Mouse (Mus musculus) hindbrain, embryonic 11.5 days (tissue): ENCODE measurements around the gene Aprt. TPM values are rescaled to one million over a fixed set of nuclear protein-coding genes. Genes with fewer than 3 reads are reported as not detected.
A peak's percentile ranks its signal among the peaks of the same experiment; 100 is the strongest.

Source experiments
- ATAC-seq: fragments of 200-750 bp; cut with Nextera tagmentation; 2 replicates; pipeline ENCODE4 v1.8.0; 2017; ENCODE audit warnings: mild to moderate bottlenecking, moderate TSS enrichment, moderate library complexity; ENCODE audit not compliant: low FRiP score
- DNase-seq: peaks from one replicate; pipeline ENCODE4 v3.0.0-alpha.2; 2015; ENCODE audit warnings: low spot score
- H3K27ac ChIP-seq: fragments of 300-500 bp; sonication (generic); 2 replicates; pipeline ENCODE4 v1.5.1; 2014; ENCODE audit warnings: mild to moderate bottlenecking, low read depth, low read length
- H3K27me3 ChIP-seq: fragments of 300-500 bp; sonication (generic); 2 replicates; pipeline ENCODE4 v1.6.1; 2014; ENCODE audit warnings: mild to moderate bottlenecking, low read length, moderate library complexity, mixed read lengths; ENCODE audit not compliant: control insufficient read depth, insufficient read depth
- H3K36me3 ChIP-seq: fragments of 300-500 bp; sonication (generic); 2 replicates; pipeline ENCODE4 v1.6.1; 2014; ENCODE audit warnings: mild to moderate bottlenecking, low read length, moderate library complexity, mixed read lengths; ENCODE audit not compliant: control insufficient read depth, insufficient read depth
- H3K4me1 ChIP-seq: fragments of 300-500 bp; sonication (generic); replicated peaks from 2 replicates; pipeline ENCODE4 v1.6.1; 2014; ENCODE audit warnings: low read length, mixed read lengths; ENCODE audit not compliant: control insufficient read depth, insufficient read depth
- H3K4me2 ChIP-seq: fragments of 300-500 bp; sonication (generic); replicated peaks from 2 replicates; pipeline ENCODE4 v1.6.1; 2014; ENCODE audit warnings: mild to moderate bottlenecking, low read depth, low read length
- H3K4me3 ChIP-seq: fragments of 300-500 bp; sonication (generic); 2 replicates; pipeline ENCODE4 v1.5.1; 2014; ENCODE audit warnings: low read depth, low read length
- H3K9ac ChIP-seq: fragments of 300-500 bp; sonication (generic); 2 replicates; pipeline ENCODE4 v1.6.1; 2014; ENCODE audit warnings: low read depth, low read length
- H3K9me3 ChIP-seq: fragments of 300-500 bp; sonication (generic); 2 replicates; pipeline ENCODE4 v1.6.1; 2016; ENCODE audit warnings: low read length; ENCODE audit not compliant: control insufficient read depth
- WGBS: fragments of 180-500 bp; shearing (Covaris S2); extraction: QIAGEN DNeasy Blood & Tissue Kit; methylation state at CpG from one replicate; pipeline ENCODE4 v1.1.7; 2014; 5-methylcytosine and 5-hydroxymethylcytosine counted together
- polyA plus RNA-seq: library from polyadenylated mRNA; unstranded; fragments of >200 nt; fragmentation: Nextera tagmentation; extraction: Ambion mirVana; gene quantifications from 2 replicates; pipeline ENCODE4 v1.2.1, GENCODE M21; 2014

Gene Aprt
- polyA plus RNA-seq, 1 experiment from 2014 or later, result 206 TPM

- DNase-seq (no peak), ATAC-seq (no peak)
- Histone ChIP-seq H3K27me3 (no peaks in the 10 kb centered on the region), H3K9me3 (no peaks in the 10 kb centered on the region), H3K4me2 (no peak overlapping the region), H3K36me3 (no peaks in the 10 kb centered on the region), H3K4me3 (no peak overlapping the region), H3K9ac (no peak overlapping the region), H3K4me1 (no peaks in the 10 kb centered on the region), H3K27ac (no peak overlapping the region)
- 93% methylated on average over 9 of the region's 9 CpGs for WGBS
Observed at GRCm38 (mm10) chr8:122538310-122539076, 38.2 kb downstream of the Aprt start.

DNA sequence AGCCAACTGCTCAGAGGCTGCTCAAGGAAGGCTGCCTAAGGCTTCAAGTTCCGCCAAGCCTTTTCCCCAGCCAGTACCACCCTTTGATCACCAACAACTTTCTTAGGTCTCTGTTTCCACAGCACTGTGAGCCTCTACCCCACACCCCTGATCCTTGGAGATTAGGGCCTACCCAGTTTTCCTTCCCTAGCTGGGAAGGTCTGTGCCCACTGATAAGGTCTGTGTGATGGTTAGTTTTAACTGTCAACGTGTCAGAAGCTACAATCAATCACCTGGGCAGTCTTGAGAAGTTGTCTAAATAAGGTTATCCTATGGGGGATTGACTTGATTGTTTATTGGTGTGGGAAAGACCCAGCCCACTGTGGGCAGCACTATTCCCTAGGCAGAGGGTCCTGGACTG, 38.9 kb downstream of the Aprt start:
- H3K4me2 ChIP-seq, result no peak overlapping the region
- H3K4me1 ChIP-seq, result no peaks in the 10 kb centered on the region
- no peaks in the 10 kb centered on the region for H3K27me3 ChIP-seq
- H3K9ac ChIP-seq, result no peak overlapping the region
- ATAC-seq, result no peak
- H3K27ac ChIP-seq, result no peak overlapping the region
- H3K36me3 ChIP-seq, result no peaks in the 10 kb centered on the region
- H3K9me3 ChIP-seq, result no peaks in the 10 kb centered on the region
- 92% methylated on average over 2 of the region's 2 CpGs for WGBS
- DNase-seq, result no peak
- no peak overlapping the region for H3K4me3 ChIP-seq

- ATAC-seq, result no peak
- Histone ChIP-seq H3K27me3 (no peaks in the 10 kb centered on the region), H3K9ac (no peak overlapping the region)
Observed at GRCm38 (mm10) chr8:122537033-122537432, 39.7 kb downstream of the Aprt start.

DNA sequence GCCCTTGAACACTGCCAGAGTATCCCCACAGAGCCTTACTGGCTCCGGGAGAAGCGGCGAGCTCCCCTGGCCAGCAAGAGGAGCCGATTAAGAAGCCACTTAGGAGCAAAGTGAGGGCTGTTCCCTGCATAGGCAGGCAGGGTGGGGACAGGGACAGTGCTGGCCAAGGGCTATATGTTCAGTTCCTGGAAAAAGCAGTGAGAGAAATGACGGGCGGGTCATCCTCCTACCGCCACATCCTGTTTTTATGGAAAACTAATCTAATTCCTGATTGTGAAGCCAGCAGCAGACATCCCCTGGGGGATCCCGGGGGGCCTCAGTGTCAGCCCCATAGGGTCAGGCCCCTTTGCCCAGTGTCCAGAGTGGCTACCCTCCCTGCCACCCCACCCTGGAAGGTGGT, 45.4 kb downstream of the Aprt start:
- Histone ChIP-seq H3K27me3 (no peaks in the 10 kb centered on the region), H3K4me3 (no peak overlapping the region), H3K4me1 (no peaks in the 10 kb centered on the region), H3K36me3 (no peaks in the 10 kb centered on the region), H3K9me3 (no peaks in the 10 kb centered on the region), H3K9ac (no peak overlapping the region), H3K4me2 (no peak overlapping the region), H3K27ac (no peak overlapping the region)
- 77% methylated on average over 8 of the region's 8 CpGs for WGBS
- DNase-seq (no peak), ATAC-seq (no peak)

More at GRCm38 (mm10) chr8:122537033-122537432, 39.7 kb downstream of the Aprt start:
- Histone ChIP-seq H3K27ac (no peak overlapping the region), H3K4me1 (no peaks in the 10 kb centered on the region), H3K9me3 (no peaks in the 10 kb centered on the region), H3K36me3 (no peaks in the 10 kb centered on the region), H3K4me2 (no peak overlapping the region), H3K4me3 (no peak overlapping the region)
- no peak for DNase-seq
- WGBS, result 60% methylated on average over 6 of the region's 6 CpGs

- no peak for ATAC-seq
- H3K36me3 ChIP-seq, result no peaks in the 10 kb centered on the region
- WGBS, result 92% methylated on average over 4 of the region's 4 CpGs
Observed at GRCm38 (mm10) chr8:122529159-122529558, 47.5 kb downstream of the Aprt start.

DNA sequence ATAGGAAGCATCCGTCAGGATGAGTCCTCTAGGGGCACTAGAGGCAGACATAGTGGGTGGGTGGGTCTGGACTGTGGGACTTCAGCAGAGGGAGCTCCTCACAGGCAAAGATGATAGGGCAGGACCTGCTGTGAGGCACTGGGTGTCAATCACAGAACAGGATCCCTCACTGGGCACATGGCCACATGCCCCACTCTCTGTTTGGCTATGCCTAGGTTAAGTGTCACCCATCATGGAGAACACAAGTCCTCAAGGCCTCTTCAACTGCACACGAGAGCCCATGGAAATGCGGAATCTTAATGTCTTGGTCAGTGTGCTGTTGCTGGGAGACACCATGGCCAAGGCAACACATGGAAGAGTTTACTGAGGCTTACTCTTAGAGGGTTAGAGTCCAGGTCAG, 48.8 kb downstream of the Aprt start:
- Histone ChIP-seq H3K4me2 (no peak overlapping the region), H3K4me1 (peaks cover 16% of the 10 kb centered on the region)
- no peak for ATAC-seq

More at GRCm38 (mm10) chr8:122529159-122529558, 47.5 kb downstream of the Aprt start:
- no peaks in the 10 kb centered on the region for H3K9me3 ChIP-seq
- no peak for DNase-seq
- 0 out of 2 replicates have a peak, but pooled peaks cover 5% of the 10 kb centered on the region for H3K4me1 ChIP-seq
- no peak overlapping the region for H3K9ac ChIP-seq
- no peaks in the 10 kb centered on the region for H3K27me3 ChIP-seq
- no peak overlapping the region for H3K27ac ChIP-seq
- H3K4me3 ChIP-seq, result no peak overlapping the region
- H3K4me2 ChIP-seq, result no peak overlapping the region

DNA sequence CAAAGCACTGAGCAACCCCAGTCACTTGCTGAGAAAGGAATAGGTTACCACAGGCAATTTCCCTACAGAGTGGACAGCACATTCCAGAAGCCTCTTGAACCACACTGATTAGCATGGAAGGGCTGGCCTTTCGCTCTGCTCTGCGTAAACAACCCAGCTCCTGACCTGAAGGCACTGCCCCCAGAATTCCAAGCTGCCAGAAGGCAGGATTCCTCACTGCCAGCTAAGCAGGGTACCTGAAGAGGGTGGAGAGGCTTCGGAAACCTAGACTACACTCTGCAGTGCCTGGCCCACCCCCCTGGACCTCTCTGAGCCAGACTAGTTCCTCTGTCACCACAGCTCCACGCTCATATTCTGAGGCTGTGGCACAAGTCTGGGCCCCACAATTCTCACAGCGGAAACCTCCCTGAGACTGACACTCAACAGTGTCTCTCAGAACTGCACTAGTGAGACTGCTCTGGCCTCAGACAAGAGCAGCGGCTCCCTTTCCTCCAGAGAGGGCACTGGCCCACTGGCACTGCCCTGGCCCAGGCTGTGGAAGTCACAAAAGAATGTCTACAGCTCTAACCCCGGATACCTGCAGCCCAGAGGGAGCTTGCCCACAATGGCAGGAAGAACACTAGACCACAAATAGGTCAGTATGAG, 50.1 kb downstream of the Aprt start:
- Histone ChIP-seq H3K4me1 (peaks cover 16% of the 10 kb centered on the region), H3K9ac (no peak overlapping the region)

More for the DNA sequence above, 48.8 kb downstream of the Aprt start:
- Histone ChIP-seq H3K27me3 (no peaks in the 10 kb centered on the region), H3K27ac (no peak overlapping the region), H3K9me3 (no peaks in the 10 kb centered on the region), H3K4me3 (no peak overlapping the region), H3K36me3 (no peaks in the 10 kb centered on the region), H3K9ac (no peak overlapping the region)
- no peak for DNase-seq
- 90% methylated on average over 3 of the region's 3 CpGs for WGBS

GRCm38 (mm10) chr8:122526084-122526483, 50.6 kb downstream of the Aprt start:
- H3K27ac ChIP-seq, result no peak overlapping the region
- H3K4me1 ChIP-seq, result peaks cover 16% of the 10 kb centered on the region
- DNase-seq, result no peak
- H3K9ac ChIP-seq, result no peak overlapping the region
- no peaks in the 10 kb centered on the region for H3K9me3 ChIP-seq
- H3K36me3 ChIP-seq, result no peaks in the 10 kb centered on the region
- 77% methylated on average over 3 of the region's 3 CpGs for WGBS
- no peak overlapping the region for H3K4me2 ChIP-seq
- no peak for ATAC-seq
- no peak overlapping the region for H3K4me3 ChIP-seq
- no peaks in the 10 kb centered on the region for H3K27me3 ChIP-seq

More for the DNA sequence above, 50.1 kb downstream of the Aprt start:
- ATAC-seq (no peak), DNase-seq (no peak)
- no peak overlapping the region for H3K4me2 ChIP-seq
- H3K9me3 ChIP-seq, result no peaks in the 10 kb centered on the region
- WGBS, result 59% methylated on average over 7 of the region's 7 CpGs
- no peaks in the 10 kb centered on the region for H3K36me3 ChIP-seq
- no peaks in the 10 kb centered on the region for H3K27me3 ChIP-seq
- no peak overlapping the region for H3K27ac ChIP-seq
- no peak overlapping the region for H3K4me3 ChIP-seq

GRCm38 (mm10) chr8:122525004-122525403, 51.7 kb downstream of the Aprt start:
- H3K4me1 ChIP-seq, result peaks cover 16% of the 10 kb centered on the region
- no peaks in the 10 kb centered on the region for H3K27me3 ChIP-seq
- no peak for ATAC-seq
- 77% methylated on average over 6 of the region's 6 CpGs for WGBS
- H3K27ac ChIP-seq, result no peak overlapping the region
- H3K4me2 ChIP-seq, result peak overlapping the region; percentile 14; the same call in 1 of the 2 replicates
- no peak overlapping the region for H3K9ac ChIP-seq
- H3K4me3 ChIP-seq, result no peak overlapping the region
- H3K36me3 ChIP-seq, result no peaks in the 10 kb centered on the region
- H3K9me3 ChIP-seq, result no peaks in the 10 kb centered on the region
- DNase-seq, result no peak
